Mouse (Mus musculus): ENCODE measurements around the gene Wdr41.

GRCm38 (mm10) chr13:95058885-95059284 lies 82.7 kb downstream of the Wdr41 start:
- TF ChIP-seq CTCF (conservative IDR thresholded peaks at IDR 0.05; ENCODE audit: low read length) (no peak), NANOG (IDR thresholded peaks at IDR 0.05; ENCODE audit: borderline replicate concordance, low read length) (no peak), POU5F1 (IDR thresholded peaks at IDR 0.05; ENCODE audit: borderline replicate concordance, low read length) (no peak)

Data from E14TG2a.4 (cell line).